Mouse (Mus musculus): Measurements from ENCODE around the gene Tmem229b. TPM values are rescaled to one million over a fixed set of nuclear protein-coding genes. Genes with fewer than 3 reads are reported as not detected.
A peak's percentile ranks its signal among the peaks of the same experiment; 100 is the strongest.

The Tmem229b gene
- polyA plus RNA-seq, 1 experiment from 2014 or later = 6.7 TPM

DNA sequence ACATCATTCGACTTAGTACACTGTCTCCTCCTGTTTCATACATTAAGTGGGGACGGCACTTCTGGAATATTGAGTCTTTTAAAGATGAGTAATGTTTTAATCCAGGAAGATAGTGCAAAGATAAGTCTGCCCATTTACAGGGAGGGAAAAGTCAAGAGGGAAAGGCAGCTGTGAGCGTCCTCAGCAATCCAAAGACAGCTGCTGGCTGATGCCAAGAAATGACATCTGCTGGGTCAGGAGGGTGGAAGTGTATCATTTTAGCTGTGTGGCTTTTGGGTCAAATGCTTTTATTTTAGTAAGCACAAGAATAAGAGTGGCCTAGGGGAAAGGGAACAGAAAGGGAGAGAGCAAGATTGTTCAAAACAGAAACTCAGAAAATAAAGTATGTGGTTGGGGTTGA is 85.4 kb downstream of the Tmem229b start:
- Histone ChIP-seq H3K4me3 (ENCODE audit: low read length) (no peak overlapping the region), H3K4me1 (replicated peaks; ENCODE audit: control insufficient read depth, insufficient read depth, low read length) (peaks cover 5% of the 10 kb centered on the region), H3K9ac (ENCODE audit: low read length) (no peak overlapping the region), H3K36me3 (ENCODE audit: control insufficient read depth, insufficient read depth, low read length) (no peaks in the 10 kb centered on the region), H3K9me3 (ENCODE audit: control insufficient read depth, low read length) (no peaks in the 10 kb centered on the region), H3K4me2 (ENCODE audit: low read depth, low read length) (no peak overlapping the region), H3K27ac (ENCODE audit: low read length) (no peak overlapping the region), H3K27me3 (ENCODE audit: control insufficient read depth, insufficient read depth, low read depth, low read length) (no peaks in the 10 kb centered on the region)
- ATAC-seq (ENCODE audit: low read depth) = no peak
- 58% methylated on average over 3 of the region's 3 CpGs for WGBS

DNA sequence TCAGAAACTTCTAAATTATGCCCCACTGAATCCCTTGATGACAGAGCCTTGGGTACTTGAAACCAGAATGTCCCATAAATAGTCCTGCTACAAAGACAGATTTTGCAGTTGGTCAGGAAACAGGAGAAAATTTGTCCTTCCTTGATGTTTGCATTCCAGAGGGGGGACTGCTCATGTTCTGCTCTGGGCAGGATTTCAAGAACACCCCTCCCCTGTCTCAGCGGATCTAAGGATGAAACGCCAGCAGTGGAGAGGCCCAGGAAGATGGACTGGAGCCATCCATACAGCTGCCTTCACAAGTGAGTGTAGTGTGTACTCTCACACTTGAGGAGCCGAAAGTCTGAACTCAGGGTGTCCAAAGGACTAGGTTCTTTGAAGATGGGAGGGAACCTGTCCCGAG is 86.0 kb downstream of the Tmem229b start:
- no peak overlapping the region for H3K4me3 ChIP-seq (ENCODE audit: low read length)
- no peak overlapping the region for H3K27ac ChIP-seq (ENCODE audit: low read length)
- no peaks in the 10 kb centered on the region for H3K36me3 ChIP-seq (ENCODE audit: control insufficient read depth, insufficient read depth, low read length)
- no peak overlapping the region for H3K4me2 ChIP-seq (ENCODE audit: low read depth, low read length)
- H3K9me3 ChIP-seq (ENCODE audit: control insufficient read depth, low read length) = no peaks in the 10 kb centered on the region
- H3K27me3 ChIP-seq (ENCODE audit: control insufficient read depth, insufficient read depth, low read depth, low read length) = no peaks in the 10 kb centered on the region
- no peak overlapping the region for H3K9ac ChIP-seq (ENCODE audit: low read length)
- peaks cover 5% of the 10 kb centered on the region for H3K4me1 ChIP-seq (replicated peaks; ENCODE audit: control insufficient read depth, insufficient read depth, low read length)
- 30% methylated on average over 4 of the region's 4 CpGs for WGBS
- peak; percentile 51 for ATAC-seq (ENCODE audit: low read depth)

DNA sequence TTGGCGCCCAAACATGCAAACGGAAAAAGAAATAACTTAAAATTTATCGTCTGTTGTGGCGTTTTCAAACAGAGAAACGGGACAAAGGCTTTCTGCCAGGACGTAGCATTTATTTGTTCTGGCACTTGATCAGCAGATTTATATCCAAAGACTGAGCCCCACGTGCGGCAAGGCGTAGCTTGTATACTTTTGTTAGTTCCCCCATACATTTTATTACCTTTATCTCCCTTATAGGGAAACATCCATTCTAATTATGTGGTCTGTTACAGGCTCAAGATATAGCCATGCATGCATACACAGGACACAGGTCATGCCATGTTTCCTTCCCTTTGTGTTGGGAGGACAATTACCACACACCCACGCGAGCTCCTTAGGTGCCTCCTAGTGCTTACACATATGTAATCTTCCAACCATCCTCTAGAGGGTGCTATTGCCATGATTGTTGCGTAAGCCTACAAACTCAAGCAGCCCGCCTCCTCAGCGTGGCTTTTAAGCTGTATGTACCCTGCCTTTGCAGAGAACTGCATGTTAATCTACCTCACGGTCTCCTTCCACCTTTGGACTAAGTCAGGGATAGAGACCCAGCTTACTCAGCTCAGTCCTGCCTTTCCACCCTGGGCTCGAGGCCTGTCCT is 88.2 kb downstream of the Tmem229b start:
- H3K27ac ChIP-seq (ENCODE audit: low read length) = no peak overlapping the region
- H3K4me2 ChIP-seq (ENCODE audit: low read depth, low read length) = peak overlapping the region; percentile 44
- no peak overlapping the region for H3K9ac ChIP-seq (ENCODE audit: low read length)
- H3K4me1 ChIP-seq (replicated peaks; ENCODE audit: control insufficient read depth, insufficient read depth, low read length) = peaks cover 5% of the 10 kb centered on the region
- H3K36me3 ChIP-seq (ENCODE audit: control insufficient read depth, insufficient read depth, low read length) = no peaks in the 10 kb centered on the region
- 19% methylated on average over 16 of the region's 16 CpGs for WGBS
- ATAC-seq (ENCODE audit: low read depth) = peak; percentile 79
- H3K27me3 ChIP-seq (ENCODE audit: control insufficient read depth, insufficient read depth, low read depth, low read length) = no peaks in the 10 kb centered on the region; the same call in 1 of the 2 replicates
- no peak overlapping the region for H3K4me3 ChIP-seq (ENCODE audit: low read length)
- no peaks in the 10 kb centered on the region for H3K9me3 ChIP-seq (ENCODE audit: control insufficient read depth, low read length)

DNA sequence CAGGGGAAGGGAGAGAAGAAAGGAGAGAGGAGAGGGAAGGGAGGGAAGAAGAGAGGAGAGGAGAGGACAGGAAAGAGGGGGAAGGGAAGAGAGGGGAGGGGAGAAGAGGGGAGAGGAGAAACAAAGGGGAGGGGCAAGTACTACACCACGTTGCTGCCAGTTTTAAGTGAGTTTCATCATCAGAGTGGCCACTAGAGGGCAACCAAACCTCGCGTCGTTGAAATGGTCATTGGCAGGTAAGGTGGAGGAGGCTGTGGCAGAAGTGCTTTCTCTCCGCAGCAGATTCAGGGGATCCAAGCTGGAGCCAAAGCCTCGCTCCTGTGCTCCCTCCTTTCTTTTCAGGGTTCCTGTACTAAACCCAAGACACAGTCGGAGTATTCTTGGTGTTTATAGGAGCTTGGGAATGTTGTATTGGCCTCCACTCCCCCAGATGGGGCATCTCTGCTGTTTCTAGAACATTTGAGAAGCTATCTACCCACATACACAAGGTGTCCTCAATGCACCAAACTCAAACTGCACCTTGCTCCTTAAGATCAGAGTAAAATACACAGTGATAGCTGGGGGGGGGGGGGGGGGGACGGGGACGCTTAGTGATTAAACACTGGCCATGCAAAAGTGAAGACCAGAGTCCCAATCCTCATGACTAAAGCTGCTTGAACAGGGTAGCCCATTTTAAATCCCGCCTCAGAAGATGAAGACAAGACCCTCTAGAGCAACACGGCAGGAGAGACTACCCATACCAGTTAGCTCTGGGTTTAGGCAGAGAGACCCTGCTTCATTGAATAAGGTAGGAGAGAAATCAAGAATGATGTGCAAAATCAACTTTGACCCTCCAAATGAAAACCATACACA is 89.0 kb downstream of the Tmem229b start:
- H3K9ac ChIP-seq (ENCODE audit: low read length) = no peak overlapping the region
- peaks cover 5% of the 10 kb centered on the region for H3K4me1 ChIP-seq (replicated peaks; ENCODE audit: control insufficient read depth, insufficient read depth, low read length)
- H3K36me3 ChIP-seq (ENCODE audit: control insufficient read depth, insufficient read depth, low read length) = no peaks in the 10 kb centered on the region
- H3K4me3 ChIP-seq (ENCODE audit: low read length) = no peak overlapping the region
- H3K27me3 ChIP-seq (ENCODE audit: control insufficient read depth, insufficient read depth, low read depth, low read length) = peaks cover 2% of the 10 kb centered on the region; the same call in 1 of the 2 replicates
- no peak overlapping the region for H3K27ac ChIP-seq (ENCODE audit: low read length)
- 14% methylated on average over 11 of the region's 11 CpGs for WGBS
- peak; percentile 69 for ATAC-seq (ENCODE audit: low read depth)
- no peaks in the 10 kb centered on the region for H3K9me3 ChIP-seq (ENCODE audit: control insufficient read depth, low read length)
- peak overlapping the region; percentile 29; the same call in 1 of the 2 replicates for H3K4me2 ChIP-seq (ENCODE audit: low read depth, low read length)

DNA sequence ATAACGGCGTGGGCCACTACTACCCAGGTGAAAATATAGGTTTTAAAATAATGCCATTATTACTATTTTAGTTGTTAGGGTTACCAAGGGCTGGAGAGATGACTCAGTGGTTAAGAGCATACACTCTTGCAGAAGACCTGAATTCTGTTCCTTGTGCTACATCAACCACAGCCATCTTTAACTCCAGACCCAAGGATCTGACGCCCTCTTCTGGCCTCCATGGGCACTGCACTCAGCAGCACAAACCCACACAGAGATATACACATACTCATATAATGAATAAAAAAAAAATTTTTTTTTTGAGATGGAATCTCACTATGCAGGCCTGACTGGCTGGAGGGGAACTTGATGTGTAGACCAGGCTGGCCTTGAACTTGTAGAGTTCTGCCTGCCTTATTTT is 91.1 kb downstream of the Tmem229b start:
- H3K27ac ChIP-seq (ENCODE audit: low read length) = no peak overlapping the region
- no peaks in the 10 kb centered on the region for H3K9me3 ChIP-seq (ENCODE audit: control insufficient read depth, low read length)
- no peak overlapping the region for H3K4me3 ChIP-seq (ENCODE audit: low read length)
- H3K4me2 ChIP-seq (ENCODE audit: low read depth, low read length) = no peak overlapping the region
- ATAC-seq (ENCODE audit: low read depth) = no peak
- peaks cover 11% of the 10 kb centered on the region for H3K4me1 ChIP-seq (replicated peaks; ENCODE audit: control insufficient read depth, insufficient read depth, low read length)
- peaks cover 18% of the 10 kb centered on the region for H3K27me3 ChIP-seq (ENCODE audit: control insufficient read depth, insufficient read depth, low read depth, low read length)
- H3K36me3 ChIP-seq (ENCODE audit: control insufficient read depth, insufficient read depth, low read length) = no peaks in the 10 kb centered on the region
- no peak overlapping the region for H3K9ac ChIP-seq (ENCODE audit: low read length)
- 71% methylated on average over 3 of the region's 3 CpGs for WGBS

DNA sequence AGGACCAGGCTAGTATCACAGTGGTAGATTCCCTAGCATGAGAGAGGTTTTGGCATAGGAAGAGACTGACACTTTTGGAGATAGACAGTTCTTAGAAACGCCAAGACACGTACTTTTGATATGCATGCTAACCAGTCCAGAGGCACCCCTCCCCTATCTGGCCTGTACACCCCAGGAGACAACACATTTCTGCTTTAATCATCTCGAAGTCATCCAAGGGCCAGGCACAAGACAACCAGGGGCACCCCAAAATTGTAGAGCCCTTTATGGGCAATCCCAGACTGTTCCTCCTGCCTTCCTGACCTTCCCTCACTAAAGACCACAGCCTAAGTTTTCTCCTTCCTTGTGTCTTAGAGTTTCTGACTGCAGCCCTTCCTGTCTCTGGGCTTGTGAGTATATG is 91.9 kb downstream of the Tmem229b start:
- H3K4me3 ChIP-seq (ENCODE audit: low read length) = no peak overlapping the region
- peaks cover 10% of the 10 kb centered on the region for H3K4me1 ChIP-seq (replicated peaks; ENCODE audit: control insufficient read depth, insufficient read depth, low read length)
- no peak overlapping the region for H3K9ac ChIP-seq (ENCODE audit: low read length)
- H3K4me2 ChIP-seq (ENCODE audit: low read depth, low read length) = no peak overlapping the region
- H3K27ac ChIP-seq (ENCODE audit: low read length) = no peak overlapping the region
- H3K27me3 ChIP-seq (ENCODE audit: control insufficient read depth, insufficient read depth, low read depth, low read length) = peaks cover 23% of the 10 kb centered on the region
- no peaks in the 10 kb centered on the region for H3K36me3 ChIP-seq (ENCODE audit: control insufficient read depth, insufficient read depth, low read length)
- H3K9me3 ChIP-seq (ENCODE audit: control insufficient read depth, low read length) = no peaks in the 10 kb centered on the region
- WGBS = 66% methylated on average over 3 of the region's 3 CpGs
- no peak for ATAC-seq (ENCODE audit: low read depth)

DNA sequence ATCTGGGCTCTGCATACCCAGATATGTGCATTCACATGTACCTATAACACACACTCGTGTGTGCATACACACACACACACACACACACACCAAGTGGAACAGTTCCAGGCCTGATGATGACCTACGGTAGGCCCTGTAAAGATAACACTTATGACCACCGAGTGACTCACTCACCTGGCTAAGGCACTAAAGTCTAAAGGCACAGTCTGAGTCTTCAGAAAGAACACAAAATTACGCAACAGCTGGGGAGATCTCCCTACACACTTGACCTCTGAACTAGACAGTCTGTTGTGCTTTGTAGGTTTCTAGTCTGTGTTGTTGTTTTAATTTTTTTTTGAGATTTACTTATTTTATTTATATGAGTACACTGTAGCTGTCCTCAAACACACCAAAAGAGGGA is 93.0 kb downstream of the Tmem229b start:
- no peak for ATAC-seq (ENCODE audit: low read depth)

More for the DNA sequence above, 93.0 kb downstream of the Tmem229b start:
- Histone ChIP-seq H3K9ac (ENCODE audit: low read length) (no peak overlapping the region), H3K4me1 (replicated peaks; ENCODE audit: control insufficient read depth, insufficient read depth, low read length) (peaks cover 10% of the 10 kb centered on the region), H3K9me3 (ENCODE audit: control insufficient read depth, low read length) (no peaks in the 10 kb centered on the region), H3K36me3 (ENCODE audit: control insufficient read depth, insufficient read depth, low read length) (no peaks in the 10 kb centered on the region), H3K27me3 (ENCODE audit: control insufficient read depth, insufficient read depth, low read depth, low read length) (peaks cover 28% of the 10 kb centered on the region), H3K4me3 (ENCODE audit: low read length) (no peak overlapping the region), H3K27ac (ENCODE audit: low read length) (no peak overlapping the region), H3K4me2 (ENCODE audit: low read depth, low read length) (no peak overlapping the region)
- 76% methylated on average over 4 of the region's 4 CpGs for WGBS

Other genes with a start within 250 kb of the Tmem229b start
- 56.6 and 59.9 TPM in 2 replicates for gene Atp6v1d, start 146.0 kb downstream of the Tmem229b start, polyA plus RNA-seq (2015; fragmentation: Nextera tagmentation; extraction: Ambion mirVana)
- gene Eif2s1, start 145.8 kb downstream of the Tmem229b start, polyA plus RNA-seq (2015; fragmentation: Nextera tagmentation; extraction: Ambion mirVana) = 192 and 198 TPM in 2 replicates
- gene Plek2, start 100.7 kb downstream of the Tmem229b start, polyA plus RNA-seq (2015; fragmentation: Nextera tagmentation; extraction: Ambion mirVana) = 7.1 and 7.9 TPM in 2 replicates
- 2.6 and 3.1 TPM in 2 replicates for gene Plekhh1, start 21.5 kb upstream of the Tmem229b start, polyA plus RNA-seq (2015; fragmentation: Nextera tagmentation; extraction: Ambion mirVana)
- 25.9 and 26.4 TPM in 2 replicates for gene Pigh, start 82.0 kb upstream of the Tmem229b start, polyA plus RNA-seq (2015; fragmentation: Nextera tagmentation; extraction: Ambion mirVana)
- gene Arg2, start 123.2 kb upstream of the Tmem229b start, polyA plus RNA-seq (2015; fragmentation: Nextera tagmentation; extraction: Ambion mirVana) = 4.6 and 5.9 TPM in 2 replicates
- gene Vti1b, start 165.0 kb upstream of the Tmem229b start, polyA plus RNA-seq (2015; fragmentation: Nextera tagmentation; extraction: Ambion mirVana) = 80.5 and 83.7 TPM in 2 replicates
- gene Rdh11, start 184.7 kb upstream of the Tmem229b start, polyA plus RNA-seq (2015; fragmentation: Nextera tagmentation; extraction: Ambion mirVana) = 22.7 and 24.1 TPM in 2 replicates
- gene Rdh12, start 201.3 kb upstream of the Tmem229b start, polyA plus RNA-seq (2015; fragmentation: Nextera tagmentation; extraction: Ambion mirVana) = 1.6 and 2.1 TPM in 2 replicates

Measured in lung, embryonic 16.5 days (tissue).